Mouse (Mus musculus) testis, adult 2 months (tissue): ENCODE data around the gene Camta2. TPM values are rescaled to one million over a fixed set of nuclear protein-coding genes. Genes with fewer than 3 reads are reported as not detected.
A peak's percentile ranks its signal among the peaks of the same experiment; 100 is the strongest.

Experiments
- H3K27ac ChIP-seq: fragments of 200-500 bp; 2 replicates; pipeline ENCODE4 v1.5.1; 2012; ENCODE audit warnings: low read depth, low read length; ENCODE audit not compliant: control insufficient read depth, insufficient read depth
- H3K27me3 ChIP-seq: fragments of 200-500 bp; 2 replicates; pipeline ENCODE4 v1.6.1; 2012; ENCODE audit warnings: mild to moderate bottlenecking, low read length, moderate library complexity; ENCODE audit not compliant: control insufficient read depth, insufficient read depth
- H3K36me3 ChIP-seq: fragments of 200-500 bp; 2 replicates; pipeline ENCODE4 v1.6.1; 2012; ENCODE audit warnings: mild to moderate bottlenecking, low read length; ENCODE audit not compliant: control insufficient read depth, insufficient read depth
- H3K4me1 ChIP-seq: fragments of 200-500 bp; 2 replicates; pipeline ENCODE4 v1.6.1; 2012; ENCODE audit warnings: low read length; ENCODE audit not compliant: control insufficient read depth, insufficient read depth
- H3K4me3 ChIP-seq: fragments of 200-500 bp; 2 replicates; pipeline ENCODE4 v1.5.1; 2012; ENCODE audit warnings: low read depth, mild to moderate bottlenecking, low read length, moderate library complexity, mixed read lengths; ENCODE audit not compliant: control insufficient read depth
- CTCF ChIP-seq: fragments of 200-500 bp; IDR thresholded peaks from 2 replicates; pipeline ENCODE4 v1.5.1; 2012; ENCODE audit warnings: low read depth, mild to moderate bottlenecking, inconsistent platforms, low read length, moderate library complexity; ENCODE audit not compliant: control insufficient read depth, insufficient read depth, insufficient replicate concordance
- POLR2A ChIP-seq: fragments of 200-500 bp; IDR thresholded peaks from 2 replicates; pipeline ENCODE4 v1.6.1; 2012; ENCODE audit warnings: low read depth, mild to moderate bottlenecking, inconsistent platforms, low read length, moderate library complexity; ENCODE audit not compliant: control insufficient read depth
- polyA plus RNA-seq: library from polyadenylated mRNA; depleted of rRNA; stranded (reverse); fragments of >200 nt; gene quantifications from 2 replicates; pipeline ENCODE4 v1.2.3, GENCODE M21; 2012; rRNA removed

Gene Camta2
- polyA plus RNA-seq, 1 experiment, result 10.3 TPM

- TF ChIP-seq CTCF, result no peak
- no peak for TF ChIP-seq POLR2A
- Histone ChIP-seq H3K27me3 (no peaks in the 10 kb centered on the region), H3K27ac (no peak overlapping the region), H3K4me1 (no peaks in the 10 kb centered on the region), H3K36me3 (no peaks in the 10 kb centered on the region), H3K4me3 (no peak overlapping the region)
Measured at GRCm38 (mm10) chr11:70626877-70627276, 61.0 kb downstream of the Camta2 start.

- no peak overlapping the region for H3K4me3 ChIP-seq
- H3K4me1 ChIP-seq, result no peaks in the 10 kb centered on the region
- TF ChIP-seq POLR2A (no peak), CTCF (peak; percentile 37; the same call in 1 of the 2 replicates)
- no peak overlapping the region for H3K27ac ChIP-seq
- no peaks in the 10 kb centered on the region for H3K36me3 ChIP-seq
- H3K27me3 ChIP-seq, result no peaks in the 10 kb centered on the region
Measured at GRCm38 (mm10) chr11:70625473-70625872, 62.4 kb downstream of the Camta2 start.

GRCm38 (mm10) chr11:70623053-70623742 lies 64.7 kb downstream of the Camta2 start:
- Histone ChIP-seq H3K27me3 (no peaks in the 10 kb centered on the region), H3K27ac (no peak overlapping the region), H3K4me3 (no peak overlapping the region), H3K36me3 (no peaks in the 10 kb centered on the region), H3K4me1 (no peaks in the 10 kb centered on the region)
- no peak for TF ChIP-seq POLR2A
- TF ChIP-seq CTCF, result peak; percentile 9; the same call in 1 of the 2 replicates

- no peak overlapping the region for H3K27ac ChIP-seq
- no peaks in the 10 kb centered on the region for H3K36me3 ChIP-seq
- H3K27me3 ChIP-seq, result no peaks in the 10 kb centered on the region
- TF ChIP-seq CTCF (no peak), POLR2A (no peak)
- H3K4me3 ChIP-seq, result no peak overlapping the region
- H3K4me1 ChIP-seq, result peaks cover 2% of the 10 kb centered on the region; the same call in 1 of the 2 replicates
Measured at GRCm38 (mm10) chr11:70621972-70622814, 65.7 kb downstream of the Camta2 start.

Other genes starting within 250 kb of the Camta2 start
- gene Med11, start 236.2 kb downstream of the Camta2 start, polyA plus RNA-seq, result 8.3 and 10.2 TPM in 2 replicates
- gene Zmynd15, start 228.7 kb downstream of the Camta2 start, polyA plus RNA-seq, result 186 and 201 TPM in 2 replicates
- 3.2 and 3.9 TPM in 2 replicates for gene Cxcl16, start 228.1 kb downstream of the Camta2 start, polyA plus RNA-seq
- 1.2 TPM in 2 replicates for gene Tm4sf5, start 182.9 kb downstream of the Camta2 start, polyA plus RNA-seq
- gene Vmo1, start 173.5 kb downstream of the Camta2 start, polyA plus RNA-seq, result 0.30 and 0.36 TPM in 2 replicates
- gene Gltpd2, start 168.9 kb downstream of the Camta2 start, polyA plus RNA-seq, result not detected in 2 replicates
- gene Psmb6, start 162.7 kb downstream of the Camta2 start, polyA plus RNA-seq, result 385 and 389 TPM in 2 replicates
- not detected in 2 replicates for gene Gm40193, start 155.2 kb downstream of the Camta2 start, polyA plus RNA-seq
- 1.2 and 2.0 TPM in 2 replicates for gene Pld2, start 148.0 kb downstream of the Camta2 start, polyA plus RNA-seq
- gene Mink1, start 125.2 kb downstream of the Camta2 start, polyA plus RNA-seq, result 18.4 and 23.0 TPM in 2 replicates
- 770 and 775 TPM in 2 replicates for gene 4930544D05Rik, start 72.3 kb downstream of the Camta2 start, polyA plus RNA-seq
- gene Chrne, start 68.9 kb downstream of the Camta2 start, polyA plus RNA-seq, result 241 and 243 TPM in 2 replicates
- 0.13 and 0.19 TPM in 2 replicates for gene Gp1ba, start 49.0 kb downstream of the Camta2 start, polyA plus RNA-seq
- gene Rnf167, start 40.9 kb downstream of the Camta2 start, polyA plus RNA-seq, result 77.6 and 77.8 TPM in 2 replicates
- 27.2 and 29.4 TPM in 2 replicates for gene Slc25a11, start 40.6 kb downstream of the Camta2 start, polyA plus RNA-seq
- gene Pfn1, start 33.5 kb downstream of the Camta2 start, polyA plus RNA-seq, result 113 and 158 TPM in 2 replicates
- gene Eno3, start 30.9 kb downstream of the Camta2 start, polyA plus RNA-seq, result 85.9 and 101 TPM in 2 replicates
- gene Spag7, start 18.7 kb downstream of the Camta2 start, polyA plus RNA-seq, result 44.5 and 47.9 TPM in 2 replicates
- gene Inca1, start 12.1 kb upstream of the Camta2 start, polyA plus RNA-seq, result 19.6 and 21.0 TPM in 2 replicates
- 5.7 and 6.6 TPM in 2 replicates for gene Kif1c, start 12.4 kb upstream of the Camta2 start, polyA plus RNA-seq
- gene Zfp3, start 76.1 kb upstream of the Camta2 start, polyA plus RNA-seq, result 1.2 TPM in 2 replicates
- 0.13 and 0.16 TPM in 2 replicates for gene Scimp, start 124.5 kb upstream of the Camta2 start, polyA plus RNA-seq
- gene Rabep1, start 156.7 kb upstream of the Camta2 start, polyA plus RNA-seq, result 2.8 and 3.4 TPM in 2 replicates